Mouse (Mus musculus): Measurements from ENCODE around the gene Phlda1. TPM values are rescaled to one million over a fixed set of nuclear protein-coding genes. Genes with fewer than 3 reads are reported as not detected.
A peak's percentile ranks its signal among the peaks of the same experiment; 100 is the strongest.

Phlda1 gene
- polyA plus RNA-seq, 1 experiment from 2014 or later: 30.8 TPM

DNA sequence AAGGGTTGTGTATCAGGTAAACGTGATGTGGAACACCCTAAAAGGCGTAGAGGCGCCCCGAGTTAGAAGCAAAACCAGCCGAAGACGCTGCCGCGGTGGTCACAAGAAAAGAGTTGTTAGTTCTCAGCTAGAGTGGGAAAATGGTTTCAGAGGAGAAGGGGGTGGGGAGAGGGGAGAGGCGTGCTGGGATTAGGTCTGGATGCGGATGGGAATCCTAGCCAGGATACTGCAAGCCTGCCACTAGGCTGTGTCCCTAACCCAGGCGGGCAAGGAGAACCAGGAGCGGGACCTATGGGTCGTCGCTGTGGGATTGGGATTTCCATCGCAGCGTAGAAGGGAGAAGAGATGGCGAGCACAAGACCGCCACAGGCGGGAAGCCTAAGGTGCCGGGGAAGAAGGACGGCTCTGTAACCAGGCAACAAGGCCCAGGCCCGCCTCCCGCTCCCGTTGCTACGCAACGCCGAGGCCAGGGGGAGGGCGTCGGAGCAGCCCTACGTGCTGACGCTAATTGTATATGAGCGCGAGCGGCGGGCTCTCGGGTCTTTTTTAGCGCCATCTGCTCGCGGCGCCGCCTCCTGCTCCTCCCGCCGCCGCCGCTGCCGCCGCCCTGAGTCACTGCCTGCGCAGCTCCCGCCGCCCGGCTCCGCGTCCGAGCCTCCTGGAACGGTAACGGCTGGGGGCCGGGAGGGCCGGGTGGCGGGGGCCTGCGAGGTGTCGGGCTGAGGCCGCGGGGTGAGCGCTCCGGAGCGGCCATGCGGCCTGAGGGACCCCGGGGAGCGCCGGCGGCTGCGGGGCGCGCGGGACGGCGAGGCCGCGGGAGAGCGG, 33.2 kb upstream of the Phlda1 start, which contains the start of gene Nap1l1:
Gene Nap1l1 (plus strand): TSS at position 538 of the 825 bp plus-strand sequence.
- WGBS: under 1% methylated on average over 68 of the region's 80 CpGs
- Histone ChIP-seq H3K9me3 (replicated peaks; ENCODE audit: control insufficient read depth, low read length, poor library complexity, severe bottlenecking) (no peaks in the 10 kb centered on the region), H3K4me2 (ENCODE audit: low read length) (peak within 1 kb of the TSS; percentile 76), H3K36me3 (ENCODE audit: control insufficient read depth, insufficient read depth, low read length) (no peaks in the 10 kb centered on the region), H3K27me3 (ENCODE audit: control insufficient read depth, insufficient read depth, low read depth, low read length) (no peaks in the 10 kb centered on the region), H3K4me3 (ENCODE audit: low read depth, low read length) (peak within 1 kb of the TSS; percentile 97), H3K4me1 (ENCODE audit: control insufficient read depth, insufficient read depth, low read length) (peaks cover 36% of the 10 kb centered on the region), H3K27ac (ENCODE audit: low read length) (peak within 1 kb of the TSS; percentile 98), H3K9ac (ENCODE audit: low read depth, low read length) (peak within 1 kb of the TSS; percentile 98)
- peak; percentile 100 for ATAC-seq

DNA sequence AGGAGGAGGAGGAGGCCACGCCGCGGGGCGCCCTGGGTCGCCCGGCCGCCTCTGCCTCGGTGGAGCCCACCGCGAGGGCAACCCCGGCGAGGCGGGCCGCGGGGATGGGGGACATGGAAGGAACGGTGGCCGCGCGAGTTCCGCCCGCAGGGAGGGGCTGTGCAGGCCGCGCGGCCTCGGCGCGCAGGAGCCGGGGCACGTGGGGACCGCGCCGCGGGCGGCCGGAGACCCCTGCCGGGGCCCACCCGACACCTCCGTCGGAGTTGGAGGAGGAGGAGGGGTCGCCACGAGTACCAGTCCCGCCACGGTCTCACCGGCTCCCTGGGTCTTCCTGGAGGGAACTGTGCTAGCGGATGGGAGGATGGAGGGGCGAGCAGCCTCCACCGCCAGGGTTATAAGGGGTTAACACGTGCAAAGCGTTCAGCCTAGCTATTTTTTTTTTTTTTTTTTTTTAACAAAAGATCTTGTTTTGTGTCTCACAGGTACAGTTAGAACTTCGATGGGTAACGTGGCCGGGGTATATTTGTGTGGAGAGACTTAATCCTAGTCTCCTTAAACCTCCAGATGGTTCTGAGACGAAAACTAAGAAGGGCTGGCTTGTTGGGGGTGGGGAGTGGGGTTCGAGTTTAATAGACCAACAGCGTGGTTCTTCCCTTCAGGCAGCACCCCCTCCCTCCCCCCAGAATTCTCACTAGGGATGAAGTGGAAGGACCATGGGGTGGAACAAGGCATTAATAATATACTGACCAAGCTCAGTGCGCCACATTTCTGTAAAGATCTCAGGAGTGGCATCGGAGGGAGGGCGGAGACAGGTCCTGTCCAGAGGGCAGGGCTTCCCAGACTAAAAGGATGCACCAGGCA, 32.3 kb upstream of the Phlda1 start:
- H3K9me3 ChIP-seq (replicated peaks; ENCODE audit: control insufficient read depth, low read length, poor library complexity, severe bottlenecking): no peaks in the 10 kb centered on the region
- peaks cover 36% of the 10 kb centered on the region for H3K4me1 ChIP-seq (ENCODE audit: control insufficient read depth, insufficient read depth, low read length)
- WGBS: under 1% methylated on average over 42 of the region's 58 CpGs
- no peaks in the 10 kb centered on the region for H3K27me3 ChIP-seq (ENCODE audit: control insufficient read depth, insufficient read depth, low read depth, low read length)
- peak overlapping the region; percentile 98 for H3K9ac ChIP-seq (ENCODE audit: low read depth, low read length)
- peak overlapping the region; percentile 76 for H3K4me2 ChIP-seq (ENCODE audit: low read length)
- no peaks in the 10 kb centered on the region for H3K36me3 ChIP-seq (ENCODE audit: control insufficient read depth, insufficient read depth, low read length)
- peak overlapping the region; percentile 98 for H3K27ac ChIP-seq (ENCODE audit: low read length)
- peak; percentile 73 for ATAC-seq
- H3K4me3 ChIP-seq (ENCODE audit: low read depth, low read length): peak overlapping the region; percentile 97

GRCm38 (mm10) chr10:111476301-111476700, 29.8 kb upstream of the Phlda1 start:
- Histone ChIP-seq H3K4me2 (ENCODE audit: low read length) (peak overlapping the region; percentile 51), H3K9ac (ENCODE audit: low read depth, low read length) (no peak overlapping the region), H3K36me3 (ENCODE audit: control insufficient read depth, insufficient read depth, low read length) (no peaks in the 10 kb centered on the region), H3K27me3 (ENCODE audit: control insufficient read depth, insufficient read depth, low read depth, low read length) (no peaks in the 10 kb centered on the region), H3K4me3 (ENCODE audit: low read depth, low read length) (peak overlapping the region; percentile 21), H3K9me3 (replicated peaks; ENCODE audit: control insufficient read depth, low read length, poor library complexity, severe bottlenecking) (no peaks in the 10 kb centered on the region), H3K4me1 (ENCODE audit: control insufficient read depth, insufficient read depth, low read length) (peaks cover 36% of the 10 kb centered on the region), H3K27ac (ENCODE audit: low read length) (no peak overlapping the region)
- no peak for ATAC-seq
- WGBS: 24% methylated on average over 4 of the region's 4 CpGs

DNA sequence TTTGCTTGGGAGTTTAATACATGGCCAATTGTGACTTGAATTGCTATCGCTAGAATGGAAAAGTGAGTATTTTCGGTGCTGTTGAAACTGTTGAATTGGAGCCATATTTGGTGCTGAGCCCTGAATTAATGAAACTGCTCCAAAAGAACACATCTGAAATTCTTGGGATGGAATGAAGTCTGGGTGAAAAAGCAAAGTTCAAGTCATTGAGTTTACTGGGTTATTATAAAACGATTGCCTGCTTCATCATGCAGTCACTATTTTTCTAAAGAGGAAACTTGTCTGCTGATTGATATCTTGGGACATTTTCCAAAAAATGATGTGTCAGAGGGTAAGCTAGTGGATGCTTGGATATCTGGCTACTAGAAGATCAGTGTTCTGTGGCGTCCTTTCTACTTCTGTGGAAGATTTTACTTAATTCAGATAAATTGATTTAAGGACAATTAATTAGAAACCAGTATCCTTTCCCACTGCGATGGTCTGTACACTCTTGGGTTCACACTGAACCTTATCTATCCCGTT, 29.0 kb upstream of the Phlda1 start:
- no peaks in the 10 kb centered on the region for H3K36me3 ChIP-seq (ENCODE audit: control insufficient read depth, insufficient read depth, low read length)
- WGBS: 82% methylated on average over 6 of the region's 6 CpGs
- H3K4me3 ChIP-seq (ENCODE audit: low read depth, low read length): no peak overlapping the region
- ATAC-seq: no peak
- H3K27ac ChIP-seq (ENCODE audit: low read length): no peak overlapping the region
- no peak overlapping the region for H3K4me2 ChIP-seq (ENCODE audit: low read length)
- no peak overlapping the region for H3K9ac ChIP-seq (ENCODE audit: low read depth, low read length)
- no peaks in the 10 kb centered on the region for H3K9me3 ChIP-seq (replicated peaks; ENCODE audit: control insufficient read depth, low read length, poor library complexity, severe bottlenecking)
- H3K27me3 ChIP-seq (ENCODE audit: control insufficient read depth, insufficient read depth, low read depth, low read length): no peaks in the 10 kb centered on the region
- H3K4me1 ChIP-seq (ENCODE audit: control insufficient read depth, insufficient read depth, low read length): peaks cover 32% of the 10 kb centered on the region

- Histone ChIP-seq H3K4me2 (ENCODE audit: low read length) (no peak overlapping the region), H3K27ac (ENCODE audit: low read length) (no peak overlapping the region), H3K9ac (ENCODE audit: low read depth, low read length) (no peak overlapping the region), H3K27me3 (ENCODE audit: control insufficient read depth, insufficient read depth, low read depth, low read length) (no peaks in the 10 kb centered on the region), H3K4me1 (ENCODE audit: control insufficient read depth, insufficient read depth, low read length) (peaks cover 22% of the 10 kb centered on the region), H3K4me3 (ENCODE audit: low read depth, low read length) (no peak overlapping the region), H3K36me3 (ENCODE audit: control insufficient read depth, insufficient read depth, low read length) (0 out of 2 replicates have a peak, but pooled peaks cover 11% of the 10 kb centered on the region), H3K9me3 (replicated peaks; ENCODE audit: control insufficient read depth, low read length, poor library complexity, severe bottlenecking) (no peaks in the 10 kb centered on the region)
- no peak for ATAC-seq
- 88% methylated on average over 5 of the region's 5 CpGs for WGBS
Measured at GRCm38 (mm10) chr10:111479599-111479998, 26.5 kb upstream of the Phlda1 start.

DNA sequence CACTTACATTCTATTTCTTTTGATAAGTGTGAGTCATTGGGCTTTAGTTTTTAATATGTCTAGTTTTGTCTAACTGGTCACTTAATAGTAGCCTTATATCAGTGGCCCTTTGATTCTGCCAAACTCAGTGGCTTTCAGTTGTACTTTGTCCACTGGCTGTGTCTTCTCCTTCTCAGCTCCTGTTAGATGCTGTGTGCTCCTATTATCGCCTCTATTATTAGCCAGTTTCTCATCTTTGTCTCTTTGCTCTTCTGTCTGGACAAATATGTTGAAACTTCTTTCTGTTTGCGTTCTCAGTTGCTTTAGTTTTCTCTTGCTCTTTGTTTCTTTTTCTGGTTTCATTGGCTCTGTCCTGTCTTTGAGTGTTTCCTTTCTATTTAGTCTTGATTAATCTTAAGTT, 23.4 kb upstream of the Phlda1 start:
- WGBS: 91% methylated on average over 2 of the region's 2 CpGs
- Histone ChIP-seq H3K36me3 (ENCODE audit: control insufficient read depth, insufficient read depth, low read length) (0 out of 2 replicates have a peak, but pooled peaks cover 17% of the 10 kb centered on the region), H3K4me1 (ENCODE audit: control insufficient read depth, insufficient read depth, low read length) (no peaks in the 10 kb centered on the region), H3K9ac (ENCODE audit: low read depth, low read length) (no peak overlapping the region), H3K4me3 (ENCODE audit: low read depth, low read length) (no peak overlapping the region), H3K27me3 (ENCODE audit: control insufficient read depth, insufficient read depth, low read depth, low read length) (no peaks in the 10 kb centered on the region), H3K27ac (ENCODE audit: low read length) (no peak overlapping the region), H3K4me2 (ENCODE audit: low read length) (no peak overlapping the region), H3K9me3 (replicated peaks; ENCODE audit: control insufficient read depth, low read length, poor library complexity, severe bottlenecking) (no peaks in the 10 kb centered on the region)
- no peak for ATAC-seq

DNA sequence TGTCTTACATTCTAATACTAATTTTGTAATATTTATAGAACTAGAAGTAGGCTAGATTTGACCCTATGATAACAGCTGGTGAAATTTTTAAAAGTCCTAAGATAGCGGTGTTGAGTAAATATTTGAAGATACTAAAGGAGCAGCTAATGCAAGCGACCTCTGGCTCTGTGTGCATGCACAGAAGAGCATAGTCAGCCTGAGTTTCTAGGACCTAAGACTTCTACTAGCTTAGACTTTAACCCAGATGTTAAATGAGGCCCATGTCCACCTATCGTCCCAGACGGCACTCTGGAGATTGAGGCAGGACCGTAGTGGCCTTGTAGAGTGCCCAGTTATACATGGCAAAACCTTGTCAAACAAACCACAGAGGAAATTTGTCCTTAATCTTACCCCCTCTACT, 22.0 kb upstream of the Phlda1 start:
- no peak for ATAC-seq
- no peak overlapping the region for H3K4me2 ChIP-seq (ENCODE audit: low read length)
- 0 out of 2 replicates have a peak, but pooled peaks cover 17% of the 10 kb centered on the region for H3K36me3 ChIP-seq (ENCODE audit: control insufficient read depth, insufficient read depth, low read length)
- H3K9ac ChIP-seq (ENCODE audit: low read depth, low read length): no peak overlapping the region
- H3K4me3 ChIP-seq (ENCODE audit: low read depth, low read length): no peak overlapping the region
- 87% methylated on average over 5 of the region's 5 CpGs for whole genome bisulfite sequencing
- no peaks in the 10 kb centered on the region for H3K9me3 ChIP-seq (replicated peaks; ENCODE audit: control insufficient read depth, low read length, poor library complexity, severe bottlenecking)
- no peak overlapping the region for H3K27ac ChIP-seq (ENCODE audit: low read length)
- no peaks in the 10 kb centered on the region for H3K4me1 ChIP-seq (ENCODE audit: control insufficient read depth, insufficient read depth, low read length)
- H3K27me3 ChIP-seq (ENCODE audit: control insufficient read depth, insufficient read depth, low read depth, low read length): no peaks in the 10 kb centered on the region

GRCm38 (mm10) chr10:111488793-111489192, 17.3 kb upstream of the Phlda1 start:
- H3K4me2 ChIP-seq (ENCODE audit: low read length): no peak overlapping the region
- H3K9ac ChIP-seq (ENCODE audit: low read depth, low read length): no peak overlapping the region
- H3K9me3 ChIP-seq (replicated peaks; ENCODE audit: control insufficient read depth, low read length, poor library complexity, severe bottlenecking): no peaks in the 10 kb centered on the region
- H3K4me3 ChIP-seq (ENCODE audit: low read depth, low read length): no peak overlapping the region
- no peak for ATAC-seq
- no peaks in the 10 kb centered on the region for H3K27me3 ChIP-seq (ENCODE audit: control insufficient read depth, insufficient read depth, low read depth, low read length)
- 85% methylated on average over 2 of the region's 2 CpGs for WGBS
- no peaks in the 10 kb centered on the region for H3K4me1 ChIP-seq (ENCODE audit: control insufficient read depth, insufficient read depth, low read length)
- H3K27ac ChIP-seq (ENCODE audit: low read length): no peak overlapping the region
- peaks cover 25% of the 10 kb centered on the region for H3K36me3 ChIP-seq (ENCODE audit: control insufficient read depth, insufficient read depth, low read length)
